Mouse (Mus musculus): ENCODE measurements around the gene Clcc1.

Clcc1 gene

GRCm38 (mm10) chr3:108689015-108689441, 35.3 kb downstream of the Clcc1 start:
- Histone ChIP-seq H3K9me3 (ENCODE audit: low read length) (peaks cover 42% of the 10 kb centered on the region), H3K27me3 (ENCODE audit: insufficient read depth, low read length) (no peaks in the 10 kb centered on the region), H3K4me3 (replicated peaks; ENCODE audit: low read length) (no peak overlapping the region), H3K4me1 (replicated peaks; ENCODE audit: low read depth, low read length) (no peaks in the 10 kb centered on the region), H3K36me3 (ENCODE audit: insufficient read depth, low read length) (peaks cover 57% of the 10 kb centered on the region)
- TF ChIP-seq CTCF (conservative IDR thresholded peaks at IDR 0.05; ENCODE audit: low read length) (no peak), POU5F1 (IDR thresholded peaks at IDR 0.05; ENCODE audit: borderline replicate concordance, low read length) (no peak), NANOG (IDR thresholded peaks at IDR 0.05; ENCODE audit: borderline replicate concordance, low read length) (no peak)

GRCm38 (mm10) chr3:108689446-108689845, 35.7 kb downstream of the Clcc1 start:
- Histone ChIP-seq H3K27me3 (ENCODE audit: insufficient read depth, low read length) (no peaks in the 10 kb centered on the region), H3K9me3 (ENCODE audit: low read length) (peaks cover 46% of the 10 kb centered on the region)
- TF ChIP-seq CTCF (conservative IDR thresholded peaks at IDR 0.05; ENCODE audit: low read length) (no peak), POU5F1 (IDR thresholded peaks at IDR 0.05; ENCODE audit: borderline replicate concordance, low read length) (no peak), NANOG (IDR thresholded peaks at IDR 0.05; ENCODE audit: borderline replicate concordance, low read length) (no peak)

GRCm38 (mm10) chr3:108689979-108690378, 36.3 kb downstream of the Clcc1 start:
- H3K27me3 ChIP-seq (ENCODE audit: insufficient read depth, low read length), result no peaks in the 10 kb centered on the region
- H3K4me3 ChIP-seq (replicated peaks; ENCODE audit: low read length), result no peak overlapping the region
- no peak for TF ChIP-seq NANOG (IDR thresholded peaks at IDR 0.05; ENCODE audit: borderline replicate concordance, low read length)
- no peak for TF ChIP-seq POU5F1 (IDR thresholded peaks at IDR 0.05; ENCODE audit: borderline replicate concordance, low read length)
- no peak for TF ChIP-seq CTCF (conservative IDR thresholded peaks at IDR 0.05; ENCODE audit: low read length)
- H3K9me3 ChIP-seq (ENCODE audit: low read length), result peaks cover 52% of the 10 kb centered on the region
- H3K36me3 ChIP-seq (ENCODE audit: insufficient read depth, low read length), result peaks cover 62% of the 10 kb centered on the region
- no peaks in the 10 kb centered on the region for H3K4me1 ChIP-seq (replicated peaks; ENCODE audit: low read depth, low read length)

More at GRCm38 (mm10) chr3:108689446-108689845, 35.7 kb downstream of the Clcc1 start:
- H3K4me3 ChIP-seq (replicated peaks; ENCODE audit: low read length), result no peak overlapping the region
- peaks cover 57% of the 10 kb centered on the region for H3K36me3 ChIP-seq (ENCODE audit: insufficient read depth, low read length)
- H3K4me1 ChIP-seq (replicated peaks; ENCODE audit: low read depth, low read length), result no peaks in the 10 kb centered on the region

GRCm38 (mm10) chr3:108694321-108694720, 40.6 kb downstream of the Clcc1 start:
- H3K36me3 ChIP-seq (ENCODE audit: insufficient read depth, low read length), result peaks cover 65% of the 10 kb centered on the region
- H3K27me3 ChIP-seq (ENCODE audit: insufficient read depth, low read length), result no peaks in the 10 kb centered on the region
- H3K4me3 ChIP-seq (replicated peaks; ENCODE audit: low read length), result peak overlapping the region; percentile 11; the same call in 1 of the 2 replicates
- TF ChIP-seq CTCF (conservative IDR thresholded peaks at IDR 0.05; ENCODE audit: low read length) (no peak), POU5F1 (IDR thresholded peaks at IDR 0.05; ENCODE audit: borderline replicate concordance, low read length) (no peak), NANOG (IDR thresholded peaks at IDR 0.05; ENCODE audit: borderline replicate concordance, low read length) (no peak)
- H3K4me1 ChIP-seq (replicated peaks; ENCODE audit: low read depth, low read length), result no peaks in the 10 kb centered on the region
- peaks cover 51% of the 10 kb centered on the region for H3K9me3 ChIP-seq (ENCODE audit: low read length)

- peaks cover 24% of the 10 kb centered on the region for H3K9me3 ChIP-seq (ENCODE audit: low read length)
- H3K4me1 ChIP-seq (replicated peaks; ENCODE audit: low read depth, low read length), result peaks cover 9% of the 10 kb centered on the region
- TF ChIP-seq NANOG (IDR thresholded peaks at IDR 0.05; ENCODE audit: borderline replicate concordance, low read length) (no peak), POU5F1 (IDR thresholded peaks at IDR 0.05; ENCODE audit: borderline replicate concordance, low read length) (no peak), CTCF (conservative IDR thresholded peaks at IDR 0.05; ENCODE audit: low read length) (no peak)
- H3K4me3 ChIP-seq (replicated peaks; ENCODE audit: low read length), result no peak overlapping the region
- H3K36me3 ChIP-seq (ENCODE audit: insufficient read depth, low read length), result peaks cover 77% of the 10 kb centered on the region
- H3K27me3 ChIP-seq (ENCODE audit: insufficient read depth, low read length), result no peaks in the 10 kb centered on the region
These were observed 44.9 kb downstream of the Clcc1 start for GRCm38 (mm10) chr3:108698662-108699061.

- H3K4me1 ChIP-seq (replicated peaks; ENCODE audit: low read depth, low read length), result peaks cover 14% of the 10 kb centered on the region
- H3K4me3 ChIP-seq (replicated peaks; ENCODE audit: low read length), result no peak overlapping the region
- H3K27me3 ChIP-seq (ENCODE audit: insufficient read depth, low read length), result no peaks in the 10 kb centered on the region
- no peak for TF ChIP-seq POU5F1 (IDR thresholded peaks at IDR 0.05; ENCODE audit: borderline replicate concordance, low read length)
- TF ChIP-seq NANOG (IDR thresholded peaks at IDR 0.05; ENCODE audit: borderline replicate concordance, low read length), result no peak
- TF ChIP-seq CTCF (conservative IDR thresholded peaks at IDR 0.05; ENCODE audit: low read length), result no peak
- H3K36me3 ChIP-seq (ENCODE audit: insufficient read depth, low read length), result peaks cover 70% of the 10 kb centered on the region
- H3K9me3 ChIP-seq (ENCODE audit: low read length), result peaks cover 12% of the 10 kb centered on the region
These were observed 46.1 kb downstream of the Clcc1 start for GRCm38 (mm10) chr3:108699786-108700185.

- H3K27me3 ChIP-seq (ENCODE audit: insufficient read depth, low read length), result no peaks in the 10 kb centered on the region
- TF ChIP-seq CTCF (conservative IDR thresholded peaks at IDR 0.05; ENCODE audit: low read length) (peak; percentile 54), POU5F1 (IDR thresholded peaks at IDR 0.05; ENCODE audit: borderline replicate concordance, low read length) (no peak)
- H3K36me3 ChIP-seq (ENCODE audit: insufficient read depth, low read length), result peaks cover 55% of the 10 kb centered on the region
- peaks cover 14% of the 10 kb centered on the region for H3K4me1 ChIP-seq (replicated peaks; ENCODE audit: low read depth, low read length)
- no peaks in the 10 kb centered on the region for H3K9me3 ChIP-seq (ENCODE audit: low read length)
- H3K4me3 ChIP-seq (replicated peaks; ENCODE audit: low read length), result no peak overlapping the region
These were observed 47.5 kb downstream of the Clcc1 start for GRCm38 (mm10) chr3:108701256-108701655.

- TF ChIP-seq CTCF (conservative IDR thresholded peaks at IDR 0.05; ENCODE audit: low read length) (no peak), NANOG (IDR thresholded peaks at IDR 0.05; ENCODE audit: borderline replicate concordance, low read length) (no peak), POU5F1 (IDR thresholded peaks at IDR 0.05; ENCODE audit: borderline replicate concordance, low read length) (no peak)
These were observed 49.1 kb downstream of the Clcc1 start for GRCm38 (mm10) chr3:108702789-108703188.

GRCm38 (mm10) chr3:108711296-108711695, 57.6 kb downstream of the Clcc1 start:
- no peak for TF ChIP-seq NANOG (IDR thresholded peaks at IDR 0.05; ENCODE audit: borderline replicate concordance, low read length)
- no peak for TF ChIP-seq POU5F1 (IDR thresholded peaks at IDR 0.05; ENCODE audit: borderline replicate concordance, low read length)
- TF ChIP-seq CTCF (conservative IDR thresholded peaks at IDR 0.05; ENCODE audit: low read length), result no peak
- Histone ChIP-seq H3K27me3 (ENCODE audit: insufficient read depth, low read length) (no peaks in the 10 kb centered on the region), H3K4me3 (replicated peaks; ENCODE audit: low read length) (no peak overlapping the region), H3K36me3 (ENCODE audit: insufficient read depth, low read length) (no peaks in the 10 kb centered on the region; the same call in 1 of the 2 replicates), H3K4me1 (replicated peaks; ENCODE audit: low read depth, low read length) (peaks cover 21% of the 10 kb centered on the region), H3K9me3 (ENCODE audit: low read length) (no peaks in the 10 kb centered on the region)

More at GRCm38 (mm10) chr3:108702789-108703188, 49.1 kb downstream of the Clcc1 start:
- Histone ChIP-seq H3K9me3 (ENCODE audit: low read length) (no peaks in the 10 kb centered on the region), H3K4me3 (replicated peaks; ENCODE audit: low read length) (no peak overlapping the region), H3K4me1 (replicated peaks; ENCODE audit: low read depth, low read length) (peaks cover 22% of the 10 kb centered on the region), H3K36me3 (ENCODE audit: insufficient read depth, low read length) (peaks cover 40% of the 10 kb centered on the region), H3K27me3 (ENCODE audit: insufficient read depth, low read length) (no peaks in the 10 kb centered on the region)

Data from E14TG2a.4 (cell line).